Mouse (Mus musculus) heart, postnatal 10 days (tissue): ENCODE results near the gene Fthl17c. TPM values are rescaled to one million over a fixed set of nuclear protein-coding genes. Genes with fewer than 3 reads are reported as not detected.
A peak's percentile ranks its signal among the peaks of the same experiment; 100 is the strongest.
"Not testable (repeated sequence)": the region's sequence is repeated elsewhere in the genome, so short reads cannot be mapped to it uniquely, and the experiment has no call there.

ENCODE experiments used
- DNase-seq, 2 experiments: peaks; one replicate each; pipeline ENCODE4 v3.0.0; 2021
- intact Hi-C: fragments of 180-260 bp; cut with DNase I; formaldehyde crosslinking; loops from one replicate; pipeline ENCODE4 v1.15.1; 2025
- total RNA-seq, 2 experiments: library from RNA; stranded (reverse); gene quantifications; 2 replicates each; pipeline ENCODE4 v1.2.3; 2021

Gene Fthl17c
- not detected for total RNA-seq

GRCm38 (mm10) chrX:8976459-8976858, at the start of gene Fthl17c:
Gene Fthl17c, minus strand, starts transcription at chrX:8976559.
- DNase-seq, intact Hi-C loops: not testable (repeated sequence)

GRCm38 (mm10) chrX:9019481-9019880, 43.1 kb upstream of the Fthl17c start:
- DNase-seq = no peak
- intact Hi-C loops = no loop called here

- intact Hi-C loops = no loop called here
- no peak for DNase-seq
Observed at GRCm38 (mm10) chrX:9016079-9016478, 39.7 kb upstream of the Fthl17c start.

GRCm38 (mm10) chrX:8986655-8987054, 10.3 kb upstream of the Fthl17c start, which contains the start of gene Fthl17d:
Gene Fthl17d, minus strand, starts transcription at chrX:8986755.
- DNase-seq, intact Hi-C loops: not testable (repeated sequence)

- DNase-seq, intact Hi-C loops: not testable (repeated sequence)
Observed at GRCm38 (mm10) chrX:8964618-8965017, 11.7 kb downstream of the Fthl17c start.

GRCm38 (mm10) chrX:8962875-8963274, 13.5 kb downstream of the Fthl17c start, which contains the start of gene Fthl17b:
Gene Fthl17b, minus strand, starts transcription at chrX:8962975.
- DNase-seq, intact Hi-C loops: not testable (repeated sequence)

- intact Hi-C loops = loop anchor here (1.0 kb wide), 1 partner anchor 116 kb away; no protein-coding TSS in a partner anchor
- peak; percentile 85 to 87 for DNase-seq
Observed at GRCm38 (mm10) chrX:8948130-8948805, 28.1 kb downstream of the Fthl17c start.

- no peak for DNase-seq
- intact Hi-C loops = no loop called here
Observed at GRCm38 (mm10) chrX:8944041-8944440, 32.3 kb downstream of the Fthl17c start.

GRCm38 (mm10) chrX:8927308-8927707, 49.1 kb downstream of the Fthl17c start:
- no peak for DNase-seq
- intact Hi-C loops = no loop called here

Other genes starting within 250 kb of the Fthl17c start
- gene Ssx9, start 228.1 kb downstream of the Fthl17c start, total RNA-seq = not detected
- gene Ssxb5, start 172.9 kb downstream of the Fthl17c start, total RNA-seq = not detected
- gene Gm6592, start 132.6 kb downstream of the Fthl17c start, total RNA-seq = not detected
- gene Gm5751, start 102.3 kb downstream of the Fthl17c start, total RNA-seq = not detected
- 1 to 10 TPM; 1.2 to 1.6 TPM for gene B630019K06Rik, start 84.2 kb downstream of the Fthl17c start, total RNA-seq
- not detected for gene Fthl17b, start 13.6 kb downstream of the Fthl17c start, total RNA-seq
- gene Fthl17d, start 10.2 kb upstream of the Fthl17c start, total RNA-seq = not detected
- not detected for gene Fthl17e, start 56.9 kb upstream of the Fthl17c start, total RNA-seq
- gene Fthl17f, start 86.5 kb upstream of the Fthl17c start, total RNA-seq = not detected
- not detected for gene 4930402K13Rik, start 128.0 kb upstream of the Fthl17c start, total RNA-seq
- 1 to 10 TPM; 4.3 to 4.8 TPM for gene Lancl3, start 223.3 kb upstream of the Fthl17c start, total RNA-seq